Mouse (Mus musculus): ENCODE results near the gene Pacsin2.

- TF ChIP-seq CTCF (IDR thresholded peaks at IDR 0.05; ENCODE audit: low read depth, low read length) (peak; percentile 13; the same call in 1 of the 2 replicates), TAL1 (conservative IDR thresholded peaks at IDR 0.05; ENCODE audit: low read depth, low read length) (no peak), GATA1 (IDR thresholded peaks at IDR 0.05; ENCODE audit: borderline replicate concordance, low read length) (no peak)
Measured at GRCm38 (mm10) chr15:83375136-83375535, 89.3 kb downstream of the Pacsin2 start.

Measured in G1E (cell line).